Mouse (Mus musculus) bone marrow, adult 2 months (tissue): ENCODE results near the gene Pkn1.

Source experiments
- CTCF ChIP-seq: fragments of 200-500 bp; IDR thresholded peaks from 2 replicates; pipeline ENCODE4 v1.5.1; 2011; ENCODE audit warnings: low read length, control low read depth; ENCODE audit not compliant: control insufficient read depth, insufficient read depth
- POLR2A ChIP-seq: fragments of 200-500 bp; IDR thresholded peaks from 2 replicates; pipeline ENCODE4 v1.6.1; 2011; ENCODE audit warnings: low read depth, mild to moderate bottlenecking, control low read depth, low read length, borderline replicate concordance; ENCODE audit not compliant: control insufficient read depth

- TF ChIP-seq POLR2A = no peak
- TF ChIP-seq CTCF = peak; percentile 94
Measured at GRCm38 (mm10) chr8:83662421-83662826, 36.6 kb downstream of the Pkn1 start.
